Mouse (Mus musculus) retina, postnatal 7 days (tissue): ENCODE measurements at regions not wholly inside any gene's neighbourhood (a gene's known extent, or its start where the extent isn't known, plus 50 kb on each side); places are given as distances from the start of the nearest gene placed in this dataset.

Source experiments
- DNase-seq: peaks from one replicate; pipeline ENCODE4 v3.0.0-alpha.2; 2012; ENCODE audit warnings: low read depth, low spot score

- DNase-seq, result no peak
Observed at GRCm38 (mm10) chr13:102255401-102256371, 437.7 kb upstream of the Cd180 start.

- DNase-seq, result no peak
Observed at GRCm38 (mm10) chr13:102258207-102258606, 435.2 kb upstream of the Cd180 start.

GRCm38 (mm10) chr13:102273818-102274217, 419.5 kb upstream of the Cd180 start:
- no peak for DNase-seq

- no peak for DNase-seq
Observed at GRCm38 (mm10) chr13:102275296-102275695, 418.1 kb upstream of the Cd180 start.

GRCm38 (mm10) chr13:102276885-102277284, 416.5 kb upstream of the Cd180 start:
- DNase-seq, result no peak

GRCm38 (mm10) chr13:102280198-102280597, 413.2 kb upstream of the Cd180 start:
- DNase-seq, result no peak

- DNase-seq, result no peak
Observed at GRCm38 (mm10) chr13:102294451-102294850, 398.9 kb upstream of the Cd180 start.

- no peak for DNase-seq
Observed at GRCm38 (mm10) chr13:102295079-102295478, 398.3 kb upstream of the Cd180 start.

GRCm38 (mm10) chr13:102307983-102308382, 385.4 kb upstream of the Cd180 start:
- no peak for DNase-seq

- DNase-seq, result no peak
Observed at GRCm38 (mm10) chr13:102312096-102312495, 381.3 kb upstream of the Cd180 start.

GRCm38 (mm10) chr13:102315921-102316692, 377.3 kb upstream of the Cd180 start:
- DNase-seq, result peak; percentile 13

- no peak for DNase-seq
Observed at GRCm38 (mm10) chr13:102318891-102319404, 374.4 kb upstream of the Cd180 start.

GRCm38 (mm10) chr13:102319453-102319852, 373.9 kb upstream of the Cd180 start:
- DNase-seq, result no peak

GRCm38 (mm10) chr13:102323876-102324275, 369.5 kb upstream of the Cd180 start:
- DNase-seq, result no peak

GRCm38 (mm10) chr13:102326003-102326402, 367.4 kb upstream of the Cd180 start:
- DNase-seq, result no peak

- no peak for DNase-seq
Observed at GRCm38 (mm10) chr13:102326544-102326943, 366.8 kb upstream of the Cd180 start.

- no peak for DNase-seq
Observed at GRCm38 (mm10) chr13:102333667-102334066, 359.7 kb upstream of the Cd180 start.

GRCm38 (mm10) chr13:102334131-102334534, 359.2 kb upstream of the Cd180 start:
- DNase-seq, result peak; percentile 1

GRCm38 (mm10) chr13:102343236-102343635, 350.1 kb upstream of the Cd180 start:
- DNase-seq, result no peak

- no peak for DNase-seq
Observed at GRCm38 (mm10) chr13:102344606-102345269, 348.6 kb upstream of the Cd180 start.

- DNase-seq, result no peak
Observed at GRCm38 (mm10) chr13:102349493-102349892, 343.9 kb upstream of the Cd180 start.
